Mouse (Mus musculus) erythroblast, embryonic 14.5 days (primary cell): ENCODE data around the gene Slbp. TPM values are rescaled to one million over a fixed set of nuclear protein-coding genes. Genes with fewer than 3 reads are reported as not detected.

Experiments
- H3K27me3 ChIP-seq: 2 replicates; pipeline ENCODE4 v1.6.1; 2012; ENCODE audit warnings: inconsistent platforms; ENCODE audit not compliant: control insufficient read depth
- H3K36me3 ChIP-seq: 2 replicates; pipeline ENCODE4 v1.6.1; 2012; ENCODE audit warnings: mild to moderate bottlenecking, inconsistent platforms; ENCODE audit not compliant: control insufficient read depth
- H3K4me1 ChIP-seq: 2 replicates; pipeline ENCODE4 v1.6.1; 2012; ENCODE audit warnings: inconsistent platforms; ENCODE audit not compliant: control insufficient read depth
- H3K4me3 ChIP-seq: replicated peaks from 2 replicates; pipeline ENCODE3; 2012; ENCODE audit warnings: moderate library complexity, mild to moderate bottlenecking, inconsistent platforms
- H3K9me3 ChIP-seq: 2 replicates; pipeline ENCODE4 v1.6.1; 2012; ENCODE audit warnings: low read length, inconsistent platforms, mixed read lengths; ENCODE audit not compliant: control insufficient read depth
- GATA1 ChIP-seq: IDR thresholded peaks from 2 replicates; pipeline ENCODE4 v1.6.1; 2012; ENCODE audit warnings: low read length, inconsistent platforms, mixed read lengths
- TAL1 ChIP-seq: IDR thresholded peaks from 3 replicates; pipeline ENCODE4 v1.6.1; 2012; ENCODE audit warnings: low read length, inconsistent platforms, mixed read lengths
- polyA plus RNA-seq: library from polyadenylated mRNA; stranded (reverse); fragments of >175 nt; gene quantifications from 2 replicates; pipeline ENCODE4 v1.2.3, GENCODE M21; 2012

The Slbp gene
- polyA plus RNA-seq, 1 experiment: 94.3 TPM

- Histone ChIP-seq H3K27me3 (no peaks in the 10 kb centered on the region), H3K36me3 (peaks cover 27% of the 10 kb centered on the region), H3K4me1 (peaks cover 49% of the 10 kb centered on the region), H3K9me3 (no peaks in the 10 kb centered on the region), H3K4me3 (peak overlapping the region; percentile 88)
- no peak for TF ChIP-seq TAL1
- TF ChIP-seq GATA1: no peak
These were observed 24.4 kb downstream of the Slbp start for GRCm38 (mm10) chr5:33627968-33628367.

- TF ChIP-seq GATA1: no peak
- no peak for TF ChIP-seq TAL1
- no peaks in the 10 kb centered on the region for H3K9me3 ChIP-seq
- H3K4me1 ChIP-seq: peaks cover 23% of the 10 kb centered on the region
- H3K27me3 ChIP-seq: no peaks in the 10 kb centered on the region
- H3K4me3 ChIP-seq: no peak overlapping the region
- H3K36me3 ChIP-seq: peaks cover 25% of the 10 kb centered on the region
These were observed 28.6 kb downstream of the Slbp start for GRCm38 (mm10) chr5:33623766-33624165.

GRCm38 (mm10) chr5:33622671-33623070 lies 29.7 kb downstream of the Slbp start:
- H3K4me3 ChIP-seq: no peak overlapping the region
- no peaks in the 10 kb centered on the region for H3K27me3 ChIP-seq
- peaks cover 25% of the 10 kb centered on the region for H3K36me3 ChIP-seq
- no peaks in the 10 kb centered on the region for H3K9me3 ChIP-seq
- no peak for TF ChIP-seq GATA1
- no peak for TF ChIP-seq TAL1
- peaks cover 12% of the 10 kb centered on the region for H3K4me1 ChIP-seq

- H3K4me1 ChIP-seq: peaks cover 2% of the 10 kb centered on the region; the same call in 1 of the 2 replicates
- no peaks in the 10 kb centered on the region for H3K9me3 ChIP-seq
- H3K4me3 ChIP-seq: no peak overlapping the region
- H3K36me3 ChIP-seq: peaks cover 54% of the 10 kb centered on the region
- no peak for TF ChIP-seq TAL1
- no peak for TF ChIP-seq GATA1
- H3K27me3 ChIP-seq: no peaks in the 10 kb centered on the region
These were observed 38.0 kb downstream of the Slbp start for GRCm38 (mm10) chr5:33614391-33614790.

- no peaks in the 10 kb centered on the region; the same call in 1 of the 2 replicates for H3K4me1 ChIP-seq
- H3K4me3 ChIP-seq: no peak overlapping the region
- no peaks in the 10 kb centered on the region for H3K27me3 ChIP-seq
- TF ChIP-seq GATA1 (no peak), TAL1 (no peak)
- H3K36me3 ChIP-seq: peaks cover 77% of the 10 kb centered on the region
- no peaks in the 10 kb centered on the region for H3K9me3 ChIP-seq
These were observed 40.6 kb downstream of the Slbp start for GRCm38 (mm10) chr5:33611795-33612194.

- H3K4me3 ChIP-seq: no peak overlapping the region
- TF ChIP-seq GATA1: no peak
- no peak for TF ChIP-seq TAL1
- H3K36me3 ChIP-seq: peaks cover 83% of the 10 kb centered on the region
- H3K9me3 ChIP-seq: no peaks in the 10 kb centered on the region
- no peaks in the 10 kb centered on the region; the same call in 1 of the 2 replicates for H3K4me1 ChIP-seq
- no peaks in the 10 kb centered on the region for H3K27me3 ChIP-seq
These were observed 43.1 kb downstream of the Slbp start for GRCm38 (mm10) chr5:33609226-33609625.

- TF ChIP-seq GATA1: no peak
- no peak for TF ChIP-seq TAL1
- Histone ChIP-seq H3K27me3 (no peaks in the 10 kb centered on the region), H3K36me3 (peaks cover 84% of the 10 kb centered on the region), H3K4me3 (no peak overlapping the region), H3K4me1 (peaks cover 3% of the 10 kb centered on the region), H3K9me3 (no peaks in the 10 kb centered on the region)
These were observed 44.9 kb downstream of the Slbp start for GRCm38 (mm10) chr5:33607434-33607833.

GRCm38 (mm10) chr5:33606631-33607030 lies 45.7 kb downstream of the Slbp start:
- H3K36me3 ChIP-seq: peaks cover 82% of the 10 kb centered on the region
- no peaks in the 10 kb centered on the region for H3K9me3 ChIP-seq
- no peak for TF ChIP-seq GATA1
- TF ChIP-seq TAL1: no peak
- peaks cover 3% of the 10 kb centered on the region for H3K4me1 ChIP-seq
- no peak overlapping the region for H3K4me3 ChIP-seq
- no peaks in the 10 kb centered on the region for H3K27me3 ChIP-seq

- Histone ChIP-seq H3K36me3 (peaks cover 84% of the 10 kb centered on the region), H3K27me3 (no peaks in the 10 kb centered on the region), H3K9me3 (no peaks in the 10 kb centered on the region), H3K4me1 (peaks cover 3% of the 10 kb centered on the region), H3K4me3 (no peak overlapping the region)
- no peak for TF ChIP-seq TAL1
- TF ChIP-seq GATA1: no peak
These were observed 47.1 kb downstream of the Slbp start for GRCm38 (mm10) chr5:33605314-33605713.

- no peak overlapping the region for H3K4me3 ChIP-seq
- TF ChIP-seq GATA1: no peak
- TF ChIP-seq TAL1: no peak
- H3K4me1 ChIP-seq: no peaks in the 10 kb centered on the region
These were observed 58.8 kb downstream of the Slbp start for GRCm38 (mm10) chr5:33593620-33594019.

More at GRCm38 (mm10) chr5:33593620-33594019, 58.8 kb downstream of the Slbp start:
- Histone ChIP-seq H3K36me3 (peaks cover 3% of the 10 kb centered on the region; the same call in 1 of the 2 replicates), H3K27me3 (no peaks in the 10 kb centered on the region), H3K9me3 (no peaks in the 10 kb centered on the region)
